Mouse (Mus musculus) adrenal gland, postnatal 14 days (tissue): ENCODE measurements around the gene Mvp. TPM values are rescaled to one million over a fixed set of nuclear protein-coding genes. Genes with fewer than 3 reads are reported as not detected.

Source experiments
- DNase-seq: peaks from one replicate; pipeline ENCODE4 v3.0.0; 2021; ENCODE audit warnings: mixed read lengths
- total RNA-seq: library from RNA; stranded (reverse); gene quantifications from 2 replicates; pipeline ENCODE4 v1.2.3, GENCODE M21; 2021

Mvp gene
- total RNA-seq, 1 experiment from 2014 or later = 61.7 TPM

- no peak for DNase-seq
These were observed 5.6 kb upstream of the Mvp start for GRCm38 (mm10) chr7:127020031-127020430.

GRCm38 (mm10) chr7:127019306-127019960 is 5.0 kb upstream of the Mvp start:
- DNase-seq = no peak

GRCm38 (mm10) chr7:127018416-127019305 is 4.2 kb upstream of the Mvp start:
- no peak for DNase-seq

- no peak for DNase-seq
These were observed 3.5 kb upstream of the Mvp start for GRCm38 (mm10) chr7:127017950-127018345.

- DNase-seq = peak; percentile 98
These were observed 2.8 kb upstream of the Mvp start, which contains the start of gene Pagr1a for GRCm38 (mm10) chr7:127016971-127017949. Gene Pagr1a (minus strand): TSS chr7:127017352.

- DNase-seq = peak; percentile 79
These were observed 2.1 kb upstream of the Mvp start for GRCm38 (mm10) chr7:127016486-127016938.

GRCm38 (mm10) chr7:127016481-127016485 is 1.9 kb upstream of the Mvp start, which contains the start of gene Pagr1b:
Gene Pagr1b (minus strand): TSS chr7:127016484.
- DNase-seq = no peak

GRCm38 (mm10) chr7:127016081-127016480 is 1.7 kb upstream of the Mvp start:
- DNase-seq = peak; percentile 69

- DNase-seq = no peak
These were observed 572 bp upstream of the Mvp start for GRCm38 (mm10) chr7:127014993-127015392.

- no peak for DNase-seq
These were observed 1.0 kb downstream of the Mvp start for GRCm38 (mm10) chr7:127013385-127013784.

- no peak for DNase-seq
These were observed 1.6 kb downstream of the Mvp start for GRCm38 (mm10) chr7:127012845-127013244.

- DNase-seq = no peak
These were observed 2.0 kb downstream of the Mvp start for GRCm38 (mm10) chr7:127012374-127012773.

GRCm38 (mm10) chr7:127011717-127012116 is 2.7 kb downstream of the Mvp start:
- no peak for DNase-seq

- no peak for DNase-seq
These were observed 3.4 kb downstream of the Mvp start for GRCm38 (mm10) chr7:127011051-127011450.

GRCm38 (mm10) chr7:127009307-127010085 is 4.9 kb downstream of the Mvp start:
- DNase-seq = no peak

- DNase-seq = peak; percentile 80
These were observed 6.0 kb downstream of the Mvp start for GRCm38 (mm10) chr7:127008239-127009019.

- DNase-seq = no peak
These were observed 7.0 kb downstream of the Mvp start for GRCm38 (mm10) chr7:127007313-127008024.

- DNase-seq = no peak
These were observed 10.1 kb downstream of the Mvp start for GRCm38 (mm10) chr7:127004122-127004875.

GRCm38 (mm10) chr7:127003620-127004019 is 10.8 kb downstream of the Mvp start:
- DNase-seq = no peak

- DNase-seq = no peak
These were observed 14.9 kb downstream of the Mvp start for GRCm38 (mm10) chr7:126999568-126999967.
